Mouse (Mus musculus) lung, postnatal 10 days (tissue): ENCODE results near the gene Adgrf5.
A peak's percentile ranks its signal among the peaks of the same experiment; 100 is the strongest.

Experiments used
- DNase-seq: peaks from one replicate; pipeline ENCODE4 v3.0.0; 2021

Gene Adgrf5

DNA sequence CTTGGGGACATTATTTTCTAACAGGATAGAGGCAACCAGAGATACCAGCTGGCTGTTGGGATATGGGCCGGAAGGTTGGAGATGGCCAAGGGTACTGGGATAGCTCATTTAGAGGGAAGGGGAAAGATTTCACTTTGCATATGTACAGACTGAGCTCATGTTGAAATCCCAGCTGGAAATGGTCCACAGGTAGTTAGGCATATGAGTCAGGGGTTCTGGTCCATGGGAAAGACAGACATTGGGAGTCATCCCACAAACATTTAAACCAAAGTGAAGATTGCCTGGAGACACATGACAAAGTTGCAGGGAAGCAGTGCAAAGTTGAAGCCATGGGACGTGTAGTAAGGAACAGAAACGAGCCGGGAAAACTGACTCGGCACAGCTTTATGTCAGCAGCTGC lies 26.1 kb downstream of the Adgrf5 start:
- no peak for DNase-seq

DNA sequence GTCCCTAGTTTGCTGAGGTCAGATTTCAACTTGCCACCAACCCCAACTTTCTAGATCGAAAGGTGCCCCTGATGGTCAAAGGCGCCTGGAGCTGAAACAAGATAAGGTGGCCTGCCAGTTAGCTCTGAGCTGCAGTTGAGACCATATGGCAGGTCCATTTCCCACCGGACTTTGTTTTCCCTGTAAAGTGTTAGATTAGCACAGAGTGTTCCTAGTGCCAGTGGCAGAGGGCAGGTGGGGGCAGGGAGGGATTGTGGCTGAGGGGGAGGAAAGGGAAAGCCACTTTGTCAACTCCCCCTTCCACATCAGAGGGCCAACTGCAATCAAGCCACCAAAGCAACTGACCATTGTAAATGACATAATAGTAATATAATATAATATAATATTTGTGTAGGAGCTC lies 26.9 kb downstream of the Adgrf5 start:
- DNase-seq, result no peak

DNA sequence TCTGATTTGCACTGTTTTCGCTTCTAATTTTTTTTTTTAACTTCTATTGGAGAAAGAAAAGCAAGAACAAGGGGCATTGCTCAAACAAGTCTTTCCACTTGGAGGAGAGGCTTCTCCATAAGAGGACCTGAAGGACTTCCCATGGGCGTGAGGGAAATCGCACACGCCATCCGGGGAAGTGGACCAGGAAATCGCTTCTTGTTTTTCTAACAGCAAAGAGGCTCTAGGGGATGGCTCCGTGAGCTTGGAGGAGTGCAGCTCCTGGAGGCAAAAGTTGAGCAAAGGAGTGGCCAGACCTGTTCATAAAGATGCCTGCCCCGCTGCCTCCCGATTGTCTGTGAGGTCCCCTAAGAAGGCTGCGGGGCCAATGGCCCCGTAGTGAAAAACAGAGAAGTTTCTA lies 29.0 kb downstream of the Adgrf5 start:
- DNase-seq, result peak; percentile 63

DNA sequence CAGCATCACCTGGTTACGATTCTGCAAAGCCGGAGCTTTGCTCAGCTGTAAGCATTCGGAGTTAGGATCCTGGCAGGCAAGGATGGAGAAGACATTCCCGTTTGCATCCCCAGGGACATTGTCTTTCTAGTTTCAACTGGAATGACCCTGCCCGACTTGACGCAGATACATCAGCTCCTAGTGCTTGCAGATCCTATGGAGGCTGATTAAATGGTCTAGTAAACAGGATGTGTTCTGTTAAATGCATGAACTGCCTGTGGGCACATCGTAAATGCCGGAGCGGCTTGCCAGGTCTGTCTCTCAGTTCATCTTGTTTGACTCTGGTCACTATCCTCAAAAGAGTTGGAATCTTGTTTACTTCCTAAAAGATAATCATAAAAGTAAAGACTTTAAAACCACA lies 31.9 kb downstream of the Adgrf5 start:
- DNase-seq, result peak; percentile 31

DNA sequence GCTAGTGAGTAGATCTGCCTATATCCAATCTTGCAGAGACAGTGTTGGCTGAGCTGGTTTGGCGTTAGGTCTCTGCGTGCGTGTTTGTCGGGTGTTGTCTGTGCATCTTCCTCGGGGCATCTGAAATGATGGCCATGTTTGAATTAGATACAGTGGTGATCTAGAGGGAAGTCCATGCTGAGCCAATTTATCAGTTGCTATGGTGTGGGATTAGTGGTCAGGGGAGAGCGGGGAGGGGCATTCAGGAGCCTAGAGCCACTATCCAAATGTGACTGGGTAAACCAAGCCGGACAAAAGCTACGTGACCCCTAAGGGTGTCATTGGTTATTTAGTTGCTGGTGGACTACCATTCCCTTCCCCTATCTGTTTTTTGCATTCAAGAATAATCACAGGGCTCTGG lies 33.4 kb downstream of the Adgrf5 start:
- no peak for DNase-seq

DNA sequence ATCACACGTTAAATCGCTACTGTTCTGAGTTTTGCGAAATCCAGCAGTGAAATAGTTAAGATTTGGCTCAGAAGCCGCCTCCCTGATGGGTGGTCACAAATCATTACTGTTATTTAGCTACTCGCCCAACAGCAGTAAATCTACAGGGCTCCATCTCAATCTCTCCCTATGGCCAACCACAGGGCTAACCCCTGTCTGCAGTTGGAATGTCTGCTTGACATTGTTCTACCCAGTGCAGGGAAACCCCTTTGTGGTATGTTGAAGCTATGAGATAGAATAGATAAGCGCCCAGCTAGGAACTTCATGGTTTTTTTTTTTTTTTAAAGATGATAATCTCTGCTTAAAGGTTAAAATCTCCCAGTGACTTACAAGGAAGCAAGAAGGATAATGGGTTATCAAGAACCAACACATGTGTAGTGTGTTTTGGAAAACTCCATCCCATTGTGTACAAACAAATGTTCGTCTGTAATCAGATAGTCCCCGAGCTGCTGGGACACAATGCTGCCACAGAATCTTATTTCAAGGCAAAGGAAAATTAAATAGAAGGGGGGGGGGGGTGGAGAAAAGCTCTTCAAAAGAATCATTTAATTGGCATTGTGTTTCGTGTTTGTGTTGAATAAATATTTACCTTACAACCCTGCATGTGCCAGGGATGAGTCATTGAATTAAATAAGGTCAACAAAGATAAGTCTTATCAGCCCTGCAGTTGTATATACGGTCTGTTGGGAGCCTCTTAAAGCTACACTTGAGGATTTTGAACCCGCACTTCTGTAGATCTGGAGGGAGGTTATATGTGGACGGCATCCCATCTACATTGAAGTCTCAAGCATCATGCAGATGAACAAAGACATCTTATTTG lies 35.4 kb downstream of the Adgrf5 start:
- DNase-seq, result peak; percentile 45

DNA sequence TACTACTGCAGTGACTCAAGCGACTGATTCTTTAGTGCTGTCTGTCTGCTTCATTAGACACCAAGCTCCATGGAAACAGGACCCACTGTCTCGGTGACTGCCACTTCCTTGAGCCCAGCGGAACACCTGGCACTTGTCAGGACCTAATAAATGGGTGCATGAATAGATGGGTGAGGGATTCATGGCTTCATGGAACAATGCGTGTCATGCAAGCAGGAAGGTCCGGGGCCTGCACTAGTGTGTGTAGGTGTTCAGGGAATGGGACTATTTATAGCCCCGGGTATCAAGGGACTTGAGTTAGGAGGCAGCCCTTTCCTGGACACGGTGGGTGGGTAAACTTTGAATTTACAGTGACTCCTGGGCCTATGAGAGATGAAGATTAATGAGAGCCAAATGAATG lies 38.4 kb downstream of the Adgrf5 start:
- no peak for DNase-seq

DNA sequence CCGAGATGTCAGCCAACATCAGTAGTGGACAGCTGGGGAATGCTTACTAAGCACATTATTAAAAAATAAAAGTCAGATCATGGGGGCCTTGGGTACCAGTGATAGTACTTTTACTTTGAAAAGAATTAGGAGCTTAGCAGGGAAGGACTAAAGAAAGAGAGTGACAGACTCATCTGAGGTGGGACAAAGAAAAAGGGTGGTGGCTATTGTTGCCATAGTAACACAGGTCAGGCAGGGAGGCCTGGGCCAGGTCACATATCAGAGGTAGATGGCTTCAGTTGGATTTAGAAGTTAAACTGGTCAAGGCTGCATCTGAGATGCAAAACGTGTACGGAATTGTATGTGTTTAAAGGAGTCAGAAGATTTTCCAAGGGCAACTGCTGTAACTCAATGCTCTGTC lies 38.9 kb downstream of the Adgrf5 start:
- DNase-seq, result no peak

DNA sequence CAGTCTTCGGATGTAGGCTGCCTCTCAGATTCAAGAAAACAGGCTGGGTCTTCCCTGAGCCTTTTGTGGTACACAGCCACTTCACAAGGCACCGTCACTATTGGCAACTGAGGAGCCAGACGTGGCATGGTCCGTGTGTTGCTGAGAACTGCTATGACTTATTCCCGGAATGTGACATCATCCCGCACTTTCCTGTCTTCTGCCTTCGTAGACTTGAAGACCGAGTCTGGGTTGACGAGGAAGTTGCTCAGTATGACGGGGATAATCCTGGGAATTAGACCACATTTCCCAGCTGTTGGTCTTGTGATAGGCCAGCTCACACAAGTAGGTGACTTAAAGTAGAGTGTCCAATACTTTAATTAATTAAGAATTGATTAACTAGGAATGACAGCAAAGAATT lies 40.2 kb downstream of the Adgrf5 start:
- peak; percentile 43 for DNase-seq

DNA sequence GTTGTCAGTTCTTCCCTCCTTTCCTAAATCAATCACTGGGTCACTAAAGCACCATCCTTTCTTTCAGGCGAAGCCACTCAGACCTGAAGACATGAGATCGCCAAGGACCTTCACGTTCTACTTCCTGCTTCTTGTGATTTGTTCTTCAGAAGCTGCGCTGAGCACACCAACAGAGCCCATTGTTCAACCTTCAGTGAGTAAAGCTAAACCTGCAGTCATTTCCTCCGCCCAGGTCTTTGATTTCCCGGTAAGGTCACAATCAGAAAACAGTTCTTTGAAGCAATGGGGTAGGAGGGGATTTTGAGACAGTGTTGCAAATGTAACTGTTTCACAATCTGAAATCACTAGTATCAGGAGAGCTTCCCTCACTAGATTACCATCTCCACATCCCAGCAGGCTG lies 43.6 kb downstream of the Adgrf5 start:
- DNase-seq, result no peak

DNA sequence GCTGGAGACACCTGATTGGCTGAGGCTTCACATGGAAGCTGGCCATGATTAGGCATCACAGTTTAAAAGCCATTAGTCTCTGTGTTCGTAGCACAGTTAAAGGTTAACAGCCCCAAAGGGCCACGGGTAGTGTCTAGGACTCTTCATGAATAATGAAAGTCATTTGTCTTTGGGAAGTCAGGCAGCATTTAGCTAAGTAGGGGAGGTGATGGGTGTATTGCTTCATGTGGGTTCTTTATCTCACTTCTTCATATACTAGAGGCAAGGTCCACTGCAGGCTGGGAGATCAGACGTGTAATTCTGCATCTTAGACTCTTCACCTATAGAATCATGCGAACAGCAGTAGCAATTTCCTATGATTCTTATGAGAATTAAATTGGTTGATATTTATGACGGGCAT lies 44.2 kb downstream of the Adgrf5 start:
- no peak for DNase-seq

DNA sequence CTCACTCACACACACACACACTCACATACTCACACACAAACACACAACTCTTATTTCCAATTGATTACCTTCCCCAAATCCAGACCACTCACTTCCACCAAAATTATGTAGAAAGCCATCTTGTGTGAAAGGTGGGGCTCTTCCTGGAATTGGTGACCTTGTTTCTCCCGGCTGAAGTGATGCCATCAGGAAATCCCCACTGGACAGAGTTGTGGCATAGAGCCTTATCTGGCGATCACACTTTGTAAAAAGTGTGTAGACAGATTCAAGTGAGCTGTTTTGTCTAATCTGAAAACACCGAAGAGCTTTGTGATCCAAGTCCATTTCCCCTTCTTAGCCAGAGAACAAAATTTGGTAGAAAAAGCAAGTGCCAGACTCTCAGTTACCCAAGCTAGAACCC lies 46.1 kb downstream of the Adgrf5 start:
- no peak for DNase-seq

DNA sequence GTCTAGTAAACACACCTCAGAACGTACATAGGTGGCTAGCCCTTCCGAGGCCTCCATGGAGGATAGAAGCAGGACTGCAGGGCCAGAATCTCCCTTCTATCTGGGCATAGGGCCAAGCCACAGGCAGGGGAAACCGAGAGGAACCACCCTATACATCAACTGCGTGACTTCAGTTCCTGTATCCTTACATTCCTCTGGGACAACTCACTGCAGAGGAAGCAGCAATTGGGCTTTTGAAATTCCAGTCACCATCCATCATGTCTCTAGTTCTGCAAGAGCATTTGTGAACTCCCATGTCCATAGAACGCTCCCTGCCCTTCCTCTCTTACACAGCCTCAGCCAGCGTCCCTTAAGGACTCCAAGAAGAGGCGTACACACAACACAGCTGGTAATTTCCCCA lies 47.3 kb downstream of the Adgrf5 start:
- peak; percentile 57 for DNase-seq

DNA sequence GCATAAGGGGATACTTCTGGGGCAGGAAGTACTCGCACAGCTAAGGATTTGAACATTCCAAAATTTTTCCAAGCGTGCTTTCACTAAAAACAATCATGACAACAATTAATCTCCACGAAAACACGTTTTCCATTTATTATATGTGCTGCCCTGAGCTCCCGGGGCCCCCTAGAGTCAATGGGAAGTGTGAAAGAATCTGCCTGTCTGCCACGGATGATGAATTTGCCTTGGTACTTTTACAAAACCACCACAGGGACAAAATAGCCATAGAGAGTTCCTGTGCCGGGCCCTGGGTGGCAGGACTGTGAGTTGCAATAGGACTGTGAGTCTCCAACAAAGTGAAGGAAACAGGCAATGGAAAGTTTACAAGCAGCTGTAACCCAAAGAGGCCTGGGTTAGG lies 52.9 kb downstream of the Adgrf5 start:
- no peak for DNase-seq

DNA sequence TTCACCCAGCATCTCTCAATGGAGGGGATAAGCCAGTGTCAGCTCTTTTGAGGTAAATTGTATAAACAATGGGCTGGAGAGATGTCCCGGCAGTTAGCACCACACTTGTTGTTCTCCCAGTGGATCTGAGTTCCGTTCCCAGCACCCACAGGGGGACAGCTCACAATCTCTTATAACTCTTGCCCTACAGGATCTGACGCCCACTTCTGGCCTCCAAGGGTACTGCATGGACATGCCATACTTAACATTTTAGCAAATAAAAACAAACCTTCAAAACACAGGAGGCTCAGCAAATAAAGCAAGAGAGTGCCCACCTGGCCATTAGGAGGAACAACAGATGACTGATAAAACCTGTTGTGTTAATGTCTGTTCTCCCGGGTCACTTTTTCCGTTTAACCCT lies 59.0 kb downstream of the Adgrf5 start:
- DNase-seq, result no peak

DNA sequence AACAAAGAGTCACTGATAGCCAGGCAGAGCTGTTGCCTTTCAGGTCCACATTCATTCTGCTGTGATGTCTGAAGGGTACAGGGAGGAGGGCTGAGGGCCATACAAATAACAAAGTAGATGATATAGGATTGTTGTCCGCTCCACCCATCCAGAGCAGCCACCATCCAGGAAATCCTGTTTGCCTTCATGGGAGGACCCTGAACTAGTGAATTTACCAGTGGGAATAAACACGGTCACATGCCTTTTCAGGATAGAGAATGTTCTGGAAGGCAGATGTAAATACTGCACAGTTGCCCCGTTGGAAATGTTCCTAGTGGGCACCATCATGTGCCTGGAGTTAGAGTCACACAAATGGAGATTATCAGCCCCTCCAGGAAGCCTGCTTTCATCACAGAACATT lies 60.1 kb downstream of the Adgrf5 start:
- peak; percentile 68 for DNase-seq

DNA sequence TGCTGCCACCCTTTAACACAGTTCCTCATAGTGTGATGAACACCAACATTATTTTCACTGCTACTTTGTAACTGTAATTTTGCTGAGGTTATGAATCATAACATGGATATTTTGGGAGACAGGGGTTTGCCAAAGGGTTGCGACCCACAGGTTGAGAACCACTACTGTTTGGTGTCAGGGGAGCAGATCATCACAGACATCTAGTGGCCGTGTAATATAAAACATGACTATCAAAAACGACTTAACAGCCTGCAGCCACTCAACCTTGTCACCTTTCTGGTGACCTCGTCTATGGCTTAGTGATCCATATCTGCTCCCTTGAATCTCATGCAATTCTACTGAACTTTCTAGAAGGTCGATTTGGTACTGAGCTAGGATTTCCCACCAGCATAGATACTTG lies 63.7 kb downstream of the Adgrf5 start:
- no peak for DNase-seq

DNA sequence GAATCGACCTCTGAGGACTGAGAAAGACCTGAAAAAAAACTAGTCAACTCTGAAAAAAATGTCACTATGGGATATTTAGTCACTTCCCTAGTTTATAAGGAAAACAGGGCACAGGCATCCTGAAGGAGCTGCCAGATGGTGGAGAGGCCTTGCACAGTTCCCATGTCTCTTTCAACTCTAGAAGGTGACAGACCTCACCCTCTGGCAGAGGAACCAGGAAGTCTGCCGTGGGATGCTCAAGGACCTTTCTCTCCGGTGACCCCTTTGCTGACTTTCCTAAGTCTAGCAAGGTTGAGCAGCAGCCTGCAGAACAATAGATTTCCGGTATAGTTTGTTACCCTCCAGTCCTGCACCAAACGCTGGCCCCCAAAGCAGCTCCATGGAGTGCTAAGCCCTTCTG lies 71.4 kb downstream of the Adgrf5 start:
- no peak for DNase-seq

DNA sequence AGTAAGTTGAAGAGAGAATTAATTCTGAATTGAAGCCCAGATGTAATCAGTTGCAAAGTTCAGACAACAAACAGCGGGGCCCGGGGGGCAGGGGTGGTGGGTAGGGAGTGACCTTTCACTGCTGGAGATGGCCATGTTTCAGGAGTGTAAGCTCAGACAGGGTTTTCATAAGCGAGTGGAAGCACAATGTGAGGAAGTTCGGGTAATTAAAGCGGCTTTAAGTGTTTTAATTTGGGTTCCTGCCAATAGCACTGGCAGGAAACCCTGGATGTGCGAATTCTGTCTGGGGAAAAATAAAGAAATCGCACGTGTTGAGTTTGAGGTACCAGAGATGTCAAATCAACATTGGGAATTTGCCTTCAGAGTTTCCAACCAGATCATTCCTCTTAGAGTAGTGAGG lies 74.2 kb downstream of the Adgrf5 start:
- peak; percentile 15 for DNase-seq

DNA sequence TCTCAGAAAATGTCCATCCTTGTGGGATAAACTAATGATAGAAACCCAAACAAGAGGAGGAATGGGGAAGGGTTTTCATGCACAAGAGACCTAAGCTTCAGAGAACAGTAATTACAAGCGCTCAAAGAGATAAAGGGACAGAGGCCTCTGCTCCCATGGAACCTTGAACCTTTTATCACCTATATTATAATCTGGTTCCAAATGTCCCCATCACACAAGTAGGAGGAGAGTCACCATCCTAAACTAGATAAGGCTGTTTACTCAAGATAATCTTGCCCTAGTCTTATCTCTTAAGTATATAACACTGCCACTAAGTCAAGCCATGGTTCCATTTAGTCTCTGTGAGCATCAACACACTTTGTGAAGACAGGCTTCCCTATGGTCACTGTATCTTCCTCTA lies 91.0 kb downstream of the Adgrf5 start:
- no peak for DNase-seq

DNA sequence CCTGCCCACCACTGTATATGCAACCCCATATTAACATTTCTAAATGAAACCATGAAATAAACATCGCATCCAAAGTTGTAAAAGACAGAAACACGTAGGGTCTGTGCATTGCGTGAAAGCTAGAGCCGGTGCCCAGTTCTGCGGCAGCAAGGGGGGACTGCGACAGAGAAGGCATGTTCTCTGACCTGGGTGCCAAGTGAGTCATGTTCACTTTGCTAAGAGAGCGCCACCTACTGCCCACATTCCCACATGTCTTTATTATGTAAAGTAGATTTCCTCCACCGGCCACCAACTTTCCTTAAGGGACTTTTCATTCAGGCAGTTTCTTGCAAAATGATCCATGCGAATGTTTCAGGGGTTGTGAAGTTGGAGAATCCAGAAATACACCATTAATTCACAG lies 98.3 kb downstream of the Adgrf5 start:
- DNase-seq, result peak; percentile 90

DNA sequence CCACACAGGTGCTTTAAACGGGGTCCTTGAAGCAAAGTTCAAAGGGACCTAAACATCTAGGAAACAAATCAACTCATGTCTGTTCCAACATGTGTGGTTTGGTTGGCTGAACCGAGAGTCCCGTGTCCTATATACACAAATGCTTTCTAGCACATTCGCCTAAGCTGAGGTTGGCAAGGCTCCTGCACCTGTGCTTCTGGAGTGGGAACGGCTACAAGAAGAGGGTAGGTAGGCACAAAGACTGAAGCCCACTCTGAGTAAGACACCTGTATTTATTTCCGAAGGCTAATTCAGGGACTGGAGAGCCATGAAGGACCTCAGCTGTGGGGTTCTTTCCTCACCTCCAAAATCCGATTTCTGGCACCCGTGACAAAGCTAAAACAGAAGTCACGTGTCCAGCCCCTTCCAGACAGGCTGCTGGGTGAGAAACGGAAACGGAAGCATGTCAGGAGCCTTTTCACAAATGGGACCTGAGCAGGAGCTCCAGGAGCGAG lies 99.5 kb downstream of the Adgrf5 start:
- DNase-seq, result peak; percentile 16

DNA sequence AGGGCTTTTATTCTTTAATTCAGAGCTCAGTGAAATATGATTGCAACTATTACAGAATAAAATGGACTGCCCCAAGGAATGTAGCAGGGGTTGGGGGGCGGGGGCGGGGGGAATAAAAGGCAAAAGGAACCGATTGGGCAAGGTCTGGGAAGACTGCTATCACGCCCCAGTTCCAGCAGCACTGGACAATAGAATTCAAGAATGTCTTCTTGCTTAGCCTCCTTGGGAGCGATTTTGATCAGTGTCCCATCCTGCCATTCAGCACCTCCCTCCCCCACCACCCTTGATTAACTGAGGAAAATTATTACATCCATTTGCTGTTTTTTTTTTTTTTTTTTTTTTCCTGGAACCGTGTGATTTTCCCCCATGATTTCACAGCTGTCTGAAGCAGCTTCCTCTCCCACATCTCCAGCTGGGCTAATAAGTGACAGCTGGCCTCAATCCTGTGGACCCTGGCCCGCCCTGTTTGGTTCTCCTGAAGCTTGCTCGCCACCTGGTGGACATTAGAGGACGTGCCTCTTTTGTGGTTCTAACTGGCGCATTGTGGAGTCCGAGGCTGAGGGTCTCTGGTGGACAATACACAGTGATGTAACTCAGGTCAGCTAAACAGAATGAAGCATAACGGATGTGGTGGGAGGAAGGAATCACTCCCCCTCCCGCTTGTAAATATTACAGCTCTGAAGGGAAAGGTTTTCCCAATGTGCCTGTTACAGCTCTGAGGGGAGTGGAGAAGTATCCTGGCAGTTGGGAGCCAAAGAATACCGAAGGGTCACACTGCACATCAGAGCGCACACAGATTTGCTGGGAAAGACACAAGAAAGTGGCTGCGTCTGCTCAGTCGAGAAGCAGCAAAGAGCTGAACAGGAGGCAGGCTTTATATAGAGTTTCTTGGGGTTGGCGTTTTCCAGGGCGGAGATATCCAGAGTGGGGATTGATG lies 100.3 kb downstream of the Adgrf5 start:
- DNase-seq, result peak; percentile 91

DNA sequence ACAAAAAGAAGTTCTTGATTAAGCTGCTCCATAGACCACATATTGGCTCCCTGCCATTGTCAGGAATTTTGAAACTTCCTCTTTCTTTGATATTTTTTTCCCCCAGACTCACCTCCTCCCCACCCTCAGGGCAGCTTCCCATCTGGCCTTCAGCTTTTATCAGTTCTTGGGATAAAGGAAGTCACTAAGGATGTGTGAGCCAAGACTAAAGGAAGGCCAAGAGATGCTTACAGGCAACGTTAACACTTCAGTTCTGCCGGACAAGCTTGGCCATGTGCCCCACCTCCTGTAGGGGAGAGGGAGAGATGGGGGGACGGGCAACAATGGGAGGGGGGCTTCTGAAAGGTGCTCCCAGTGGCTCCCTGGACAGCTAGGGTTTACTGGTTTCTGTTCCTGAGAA lies 109.8 kb downstream of the Adgrf5 start:
- peak; percentile 28 for DNase-seq
